Mouse (Mus musculus): ENCODE measurements at regions not wholly inside any gene's neighbourhood (a gene's known extent, or its start where the extent isn't known, plus 50 kb on each side); places are given as distances from the start of the nearest gene placed in this dataset.

- no peak for TF ChIP-seq POLR2A (IDR thresholded peaks at IDR 0.05; ENCODE audit: insufficient read length, low read depth)
- TF ChIP-seq USF1 (IDR thresholded peaks at IDR 0.05; ENCODE audit: low read depth) = no peak
- no peak for TF ChIP-seq MYOD1 (IDR thresholded peaks at IDR 0.05; ENCODE audit: control insufficient read depth in 1 of 3, insufficient read length in 2 of 3, low read depth in 2 of 3)
Observed at GRCm38 (mm10) chr16:23833603-23834002, 57.2 kb downstream of the Sst start.
